Mouse (Mus musculus) v-Abl transformed pro-B cells (cell line): ENCODE measurements around the gene Fbxo6.

Source experiments
- in situ Hi-C, 2 experiments: fragments of 400-800 bp; cut with MboI; formaldehyde crosslinking; loops; one replicate each; pipeline ENCODE4 v1.15.1; 2025; ENCODE audit not compliant: unreplicated experiment in 2 of 2

The Fbxo6 gene

GRCm38 (mm10) chr4:148098666-148099065, 53.3 kb downstream of the Fbxo6 start:
- in situ Hi-C loops: no loop called here

GRCm38 (mm10) chr4:148097936-148098335, 54.0 kb downstream of the Fbxo6 start:
- in situ Hi-C loops: no loop called here
